Mouse (Mus musculus): ENCODE results near the gene Cacnb4. TPM values are rescaled to one million over a fixed set of nuclear protein-coding genes. Genes with fewer than 3 reads are reported as not detected.

The Cacnb4 gene
- polyA plus RNA-seq, 1 experiment from 2014 or later, result 0.30 TPM

DNA sequence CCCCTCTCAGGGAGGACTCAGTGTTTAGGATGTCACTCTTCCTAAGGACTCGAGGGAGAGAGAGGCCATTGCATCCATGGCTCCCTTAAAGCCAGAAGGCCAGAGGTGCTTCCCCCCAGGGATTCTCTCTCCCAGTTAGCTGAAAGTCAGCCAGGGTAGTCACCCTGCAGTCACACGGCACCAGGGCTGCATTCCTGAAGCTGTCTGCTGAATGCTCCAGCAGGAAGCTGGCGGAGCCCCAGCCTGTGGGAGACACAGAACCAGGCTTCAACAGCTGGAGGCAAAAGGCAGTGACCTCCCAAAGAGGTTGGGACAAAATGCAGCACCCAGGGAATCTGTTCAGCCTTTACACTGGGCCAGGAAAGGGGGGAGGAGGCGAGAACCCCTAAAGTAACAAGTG lies 53.2 kb downstream of the Cacnb4 start:
- H3K9ac ChIP-seq (ENCODE audit: low read depth, low read length), result no peak overlapping the region
- H3K4me2 ChIP-seq, result no peak overlapping the region
- no peaks in the 10 kb centered on the region for H3K36me3 ChIP-seq (ENCODE audit: control insufficient read depth, insufficient read depth, low read length)
- no peak for ATAC-seq (replicated peaks; ENCODE audit: insufficient number of reproducible peaks, low FRiP score, low TSS enrichment)
- WGBS (ENCODE audit: insufficient replicate concordance), result 21% methylated on average over 4 of the region's 4 CpGs
- no peaks in the 10 kb centered on the region for H3K27me3 ChIP-seq (ENCODE audit: control insufficient read depth, insufficient read depth, low read length)
- H3K4me3 ChIP-seq (ENCODE audit: low read depth, low read length), result no peak overlapping the region
- H3K9me3 ChIP-seq (replicated peaks; ENCODE audit: control insufficient read depth, low read length), result no peaks in the 10 kb centered on the region
- peaks cover 21% of the 10 kb centered on the region for H3K4me1 ChIP-seq (ENCODE audit: control insufficient read depth, insufficient read depth, low read length)
- H3K27ac ChIP-seq (ENCODE audit: low read depth, low read length), result peak overlapping the region; percentile 63

DNA sequence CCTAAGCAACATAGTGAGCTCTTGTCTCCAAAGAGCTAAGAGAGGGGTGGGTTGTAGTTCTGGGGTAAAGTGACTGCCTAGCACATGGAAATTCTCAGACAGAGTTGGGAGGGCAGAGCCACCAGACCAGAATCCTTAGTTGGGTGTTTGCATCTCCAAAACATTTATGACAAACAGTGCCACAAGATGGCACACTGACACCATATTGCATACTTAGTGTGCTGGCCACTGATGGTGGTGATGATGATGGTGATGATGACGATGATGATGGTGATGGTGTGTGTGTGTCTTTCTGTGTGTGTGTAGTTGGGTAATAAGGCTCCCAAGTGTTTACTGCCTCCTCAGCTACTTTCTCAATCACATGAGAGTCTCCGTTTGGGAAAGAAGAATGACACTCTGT lies 54.0 kb downstream of the Cacnb4 start:
- Histone ChIP-seq H3K4me1 (ENCODE audit: control insufficient read depth, insufficient read depth, low read length) (peaks cover 22% of the 10 kb centered on the region), H3K27me3 (ENCODE audit: control insufficient read depth, insufficient read depth, low read length) (no peaks in the 10 kb centered on the region), H3K36me3 (ENCODE audit: control insufficient read depth, insufficient read depth, low read length) (no peaks in the 10 kb centered on the region), H3K4me2 (no peak overlapping the region), H3K9ac (ENCODE audit: low read depth, low read length) (no peak overlapping the region), H3K9me3 (replicated peaks; ENCODE audit: control insufficient read depth, low read length) (no peaks in the 10 kb centered on the region), H3K27ac (ENCODE audit: low read depth, low read length) (no peak overlapping the region), H3K4me3 (ENCODE audit: low read depth, low read length) (no peak overlapping the region)
- ATAC-seq (replicated peaks; ENCODE audit: insufficient number of reproducible peaks, low FRiP score, low TSS enrichment), result no peak
- 61% methylated on average over 2 of the region's 2 CpGs for WGBS (ENCODE audit: insufficient replicate concordance)

GRCm38 (mm10) chr2:52619406-52619974 lies 57.1 kb downstream of the Cacnb4 start:
- Histone ChIP-seq H3K9me3 (replicated peaks; ENCODE audit: control insufficient read depth, low read length) (no peaks in the 10 kb centered on the region), H3K4me2 (peak overlapping the region; percentile 58), H3K4me1 (ENCODE audit: control insufficient read depth, insufficient read depth, low read length) (peaks cover 22% of the 10 kb centered on the region), H3K4me3 (ENCODE audit: low read depth, low read length) (peak overlapping the region; percentile 30), H3K36me3 (ENCODE audit: control insufficient read depth, insufficient read depth, low read length) (no peaks in the 10 kb centered on the region), H3K27ac (ENCODE audit: low read depth, low read length) (no peak overlapping the region), H3K9ac (ENCODE audit: low read depth, low read length) (no peak overlapping the region), H3K27me3 (ENCODE audit: control insufficient read depth, insufficient read depth, low read length) (no peaks in the 10 kb centered on the region)
- 25% methylated on average over 17 of the region's 17 CpGs for WGBS (ENCODE audit: insufficient replicate concordance)
- ATAC-seq (replicated peaks; ENCODE audit: insufficient number of reproducible peaks, low FRiP score, low TSS enrichment), result no peak

DNA sequence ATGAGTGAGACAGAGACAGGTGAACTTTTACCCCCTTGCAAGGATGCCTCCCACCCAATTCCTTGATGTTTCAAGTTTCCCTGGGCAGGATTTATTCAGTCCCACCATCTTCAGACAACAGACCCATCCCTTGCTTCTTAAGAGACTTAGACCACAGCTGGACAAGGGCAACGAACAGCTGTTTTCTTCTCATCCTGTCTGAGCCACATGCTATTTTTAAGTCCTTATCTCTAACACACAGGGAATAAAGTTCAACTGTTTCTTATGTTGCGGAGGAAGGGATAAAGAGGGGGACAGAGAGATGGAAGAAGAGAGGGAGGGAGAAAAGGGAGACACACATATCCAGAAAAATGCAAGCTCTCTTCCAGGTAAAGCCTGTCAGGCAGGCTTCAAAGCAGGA lies 57.8 kb downstream of the Cacnb4 start:
- peak overlapping the region; percentile 58 for H3K4me2 ChIP-seq
- no peak overlapping the region for H3K4me3 ChIP-seq (ENCODE audit: low read depth, low read length)
- ATAC-seq (replicated peaks; ENCODE audit: insufficient number of reproducible peaks, low FRiP score, low TSS enrichment), result no peak
- H3K36me3 ChIP-seq (ENCODE audit: control insufficient read depth, insufficient read depth, low read length), result no peaks in the 10 kb centered on the region
- no peak overlapping the region for H3K27ac ChIP-seq (ENCODE audit: low read depth, low read length)
- no peak overlapping the region for H3K9ac ChIP-seq (ENCODE audit: low read depth, low read length)
- no peaks in the 10 kb centered on the region for H3K9me3 ChIP-seq (replicated peaks; ENCODE audit: control insufficient read depth, low read length)
- WGBS (ENCODE audit: insufficient replicate concordance), result 12% methylated on average over 2 of the region's 2 CpGs
- H3K4me1 ChIP-seq (ENCODE audit: control insufficient read depth, insufficient read depth, low read length), result peaks cover 16% of the 10 kb centered on the region
- H3K27me3 ChIP-seq (ENCODE audit: control insufficient read depth, insufficient read depth, low read length), result no peaks in the 10 kb centered on the region

DNA sequence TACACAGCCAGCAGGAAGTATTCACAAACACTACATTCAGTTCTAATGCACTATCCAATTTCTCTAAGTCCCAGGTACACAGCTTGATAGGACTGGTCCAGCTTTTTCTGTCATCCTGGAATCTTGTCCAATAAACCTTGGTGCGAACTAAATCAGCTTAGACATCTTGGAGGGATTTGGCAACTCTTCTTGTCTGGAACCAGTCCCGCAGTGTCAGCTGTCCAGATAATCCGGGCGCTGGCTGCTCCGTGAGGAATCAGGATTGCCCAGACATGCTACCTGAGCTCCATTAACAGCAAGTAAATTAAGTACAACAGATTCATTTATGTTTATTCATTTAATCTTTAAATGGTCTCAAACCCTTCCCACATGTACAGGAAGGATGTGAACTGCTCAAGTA lies 61.2 kb downstream of the Cacnb4 start:
- WGBS (ENCODE audit: insufficient replicate concordance), result 81% methylated on average over 5 of the region's 5 CpGs
- no peak overlapping the region for H3K27ac ChIP-seq (ENCODE audit: low read depth, low read length)
- no peak for ATAC-seq (replicated peaks; ENCODE audit: insufficient number of reproducible peaks, low FRiP score, low TSS enrichment)

DNA sequence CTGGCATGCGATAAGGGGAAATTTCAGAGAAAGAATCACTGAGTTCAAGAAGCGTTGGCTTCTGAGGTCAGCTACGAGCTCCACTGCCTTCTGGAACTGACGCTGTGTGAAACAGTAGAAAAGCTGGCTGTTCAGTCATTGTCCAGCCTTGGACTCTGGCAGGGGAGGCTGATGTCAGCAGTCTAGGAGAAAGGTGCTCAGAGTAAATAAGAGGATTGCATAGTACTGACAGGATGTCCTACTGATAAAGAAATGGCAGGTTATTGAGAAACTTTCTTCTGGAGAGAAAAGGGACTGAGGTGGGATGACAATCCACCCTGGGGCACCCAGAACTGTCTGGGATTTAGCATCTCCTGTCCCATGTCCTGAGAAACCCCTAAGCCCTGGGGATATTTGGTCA lies 62.7 kb downstream of the Cacnb4 start:
- Histone ChIP-seq H3K4me3 (ENCODE audit: low read depth, low read length) (no peak overlapping the region), H3K9ac (ENCODE audit: low read depth, low read length) (no peak overlapping the region), H3K9me3 (replicated peaks; ENCODE audit: control insufficient read depth, low read length) (no peaks in the 10 kb centered on the region), H3K27ac (ENCODE audit: low read depth, low read length) (no peak overlapping the region), H3K27me3 (ENCODE audit: control insufficient read depth, insufficient read depth, low read length) (no peaks in the 10 kb centered on the region), H3K4me2 (no peak overlapping the region), H3K36me3 (ENCODE audit: control insufficient read depth, insufficient read depth, low read length) (no peaks in the 10 kb centered on the region), H3K4me1 (ENCODE audit: control insufficient read depth, insufficient read depth, low read length) (0 out of 2 replicates have a peak, but pooled peaks cover 4% of the 10 kb centered on the region)
- 85% methylated on average over 4 of the region's 4 CpGs for WGBS (ENCODE audit: insufficient replicate concordance)
- ATAC-seq (replicated peaks; ENCODE audit: insufficient number of reproducible peaks, low FRiP score, low TSS enrichment), result no peak

More for the DNA sequence above, 61.2 kb downstream of the Cacnb4 start:
- H3K9ac ChIP-seq (ENCODE audit: low read depth, low read length), result no peak overlapping the region
- no peaks in the 10 kb centered on the region for H3K36me3 ChIP-seq (ENCODE audit: control insufficient read depth, insufficient read depth, low read length)
- no peak overlapping the region for H3K4me3 ChIP-seq (ENCODE audit: low read depth, low read length)
- H3K4me1 ChIP-seq (ENCODE audit: control insufficient read depth, insufficient read depth, low read length), result 0 out of 2 replicates have a peak, but pooled peaks cover 9% of the 10 kb centered on the region
- H3K9me3 ChIP-seq (replicated peaks; ENCODE audit: control insufficient read depth, low read length), result no peaks in the 10 kb centered on the region
- no peaks in the 10 kb centered on the region for H3K27me3 ChIP-seq (ENCODE audit: control insufficient read depth, insufficient read depth, low read length)
- H3K4me2 ChIP-seq, result no peak overlapping the region

- H3K27me3 ChIP-seq (ENCODE audit: control insufficient read depth, insufficient read depth, low read length), result no peaks in the 10 kb centered on the region
- WGBS (ENCODE audit: insufficient replicate concordance), result 72% methylated on average over 1 of the region's 1 CpGs
- no peak for ATAC-seq (replicated peaks; ENCODE audit: insufficient number of reproducible peaks, low FRiP score, low TSS enrichment)
Measured at GRCm38 (mm10) chr2:52609486-52609885, 67.1 kb downstream of the Cacnb4 start.

DNA sequence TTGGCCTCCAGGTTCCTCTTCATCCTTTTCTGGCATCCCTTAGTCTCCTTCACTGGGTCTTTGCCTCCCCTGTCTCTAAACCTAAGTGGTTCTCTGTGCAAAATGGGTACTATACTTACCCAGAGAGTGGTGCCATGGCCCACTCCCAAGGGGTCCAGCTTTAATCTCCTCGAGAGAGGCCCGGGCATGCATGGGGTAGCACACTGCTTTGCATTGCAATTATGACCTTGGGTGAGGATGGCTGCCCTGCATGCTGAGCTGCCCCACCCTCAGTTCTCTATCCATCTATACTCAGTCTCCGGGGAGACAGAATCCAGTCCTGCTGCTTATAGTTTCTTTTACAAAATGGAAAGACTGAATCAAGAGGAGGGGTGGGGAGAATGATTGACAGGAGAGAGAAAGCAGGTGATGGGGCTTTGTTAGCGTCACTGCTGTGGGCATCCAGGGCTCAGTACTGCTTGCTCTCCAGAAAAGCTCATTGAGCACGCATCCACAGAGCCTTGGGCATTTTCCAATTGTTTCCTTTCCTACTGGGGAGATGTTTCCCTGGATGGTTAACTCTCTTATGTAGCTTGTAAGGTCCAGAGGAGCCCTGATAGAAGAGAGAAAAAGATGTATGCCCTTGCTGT lies 68.7 kb downstream of the Cacnb4 start:
- H3K27me3 ChIP-seq (ENCODE audit: control insufficient read depth, insufficient read depth, low read length), result no peaks in the 10 kb centered on the region
- no peak overlapping the region for H3K9ac ChIP-seq (ENCODE audit: low read depth, low read length)
- H3K4me1 ChIP-seq (ENCODE audit: control insufficient read depth, insufficient read depth, low read length), result no peaks in the 10 kb centered on the region
- H3K9me3 ChIP-seq (replicated peaks; ENCODE audit: control insufficient read depth, low read length), result no peaks in the 10 kb centered on the region
- WGBS (ENCODE audit: insufficient replicate concordance), result 73% methylated on average over 5 of the region's 5 CpGs
- H3K36me3 ChIP-seq (ENCODE audit: control insufficient read depth, insufficient read depth, low read length), result no peaks in the 10 kb centered on the region
- no peak overlapping the region for H3K4me2 ChIP-seq
- H3K27ac ChIP-seq (ENCODE audit: low read depth, low read length), result no peak overlapping the region
- no peak for ATAC-seq (replicated peaks; ENCODE audit: insufficient number of reproducible peaks, low FRiP score, low TSS enrichment)
- H3K4me3 ChIP-seq (ENCODE audit: low read depth, low read length), result no peak overlapping the region

More at GRCm38 (mm10) chr2:52609486-52609885, 67.1 kb downstream of the Cacnb4 start:
- Histone ChIP-seq H3K4me2 (no peak overlapping the region), H3K4me1 (ENCODE audit: control insufficient read depth, insufficient read depth, low read length) (no peaks in the 10 kb centered on the region), H3K36me3 (ENCODE audit: control insufficient read depth, insufficient read depth, low read length) (no peaks in the 10 kb centered on the region), H3K27ac (ENCODE audit: low read depth, low read length) (no peak overlapping the region), H3K9ac (ENCODE audit: low read depth, low read length) (no peak overlapping the region), H3K9me3 (replicated peaks; ENCODE audit: control insufficient read depth, low read length) (no peaks in the 10 kb centered on the region), H3K4me3 (ENCODE audit: low read depth, low read length) (no peak overlapping the region)

DNA sequence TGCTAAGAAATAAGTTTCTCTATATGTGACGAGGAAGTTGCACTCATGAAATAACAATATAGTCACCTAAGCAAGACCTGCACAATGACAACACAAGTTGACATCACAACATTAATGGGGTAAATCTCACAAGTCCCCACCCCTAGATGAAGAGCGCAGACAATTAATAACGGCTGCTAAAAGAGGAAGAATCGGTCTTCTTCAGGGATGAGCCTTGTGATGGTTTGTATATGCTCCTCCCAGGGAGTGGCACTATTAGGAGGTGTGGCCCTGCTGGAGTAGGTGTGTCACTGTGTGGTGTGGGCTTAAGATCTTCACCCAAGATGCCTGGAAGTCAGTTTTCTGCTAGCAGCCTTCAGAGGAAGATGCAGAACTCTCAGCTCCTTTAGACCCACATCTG lies 70.3 kb downstream of the Cacnb4 start:
- H3K27ac ChIP-seq (ENCODE audit: low read depth, low read length), result no peak overlapping the region
- no peak overlapping the region for H3K9ac ChIP-seq (ENCODE audit: low read depth, low read length)
- no peak overlapping the region for H3K4me3 ChIP-seq (ENCODE audit: low read depth, low read length)
- no peaks in the 10 kb centered on the region for H3K9me3 ChIP-seq (replicated peaks; ENCODE audit: control insufficient read depth, low read length)
- 86% methylated on average over 4 of the region's 4 CpGs for WGBS (ENCODE audit: insufficient replicate concordance)
- ATAC-seq (replicated peaks; ENCODE audit: insufficient number of reproducible peaks, low FRiP score, low TSS enrichment), result no peak
- no peaks in the 10 kb centered on the region for H3K36me3 ChIP-seq (ENCODE audit: control insufficient read depth, insufficient read depth, low read length)
- no peak overlapping the region for H3K4me2 ChIP-seq
- no peaks in the 10 kb centered on the region for H3K27me3 ChIP-seq (ENCODE audit: control insufficient read depth, insufficient read depth, low read length)
- no peaks in the 10 kb centered on the region for H3K4me1 ChIP-seq (ENCODE audit: control insufficient read depth, insufficient read depth, low read length)
